Mouse (Mus musculus) olfactory bulb, adult 2 months (tissue): ENCODE data around the gene Mrpl53.

Experiments used
- CTCF ChIP-seq: fragments of 200-500 bp; IDR thresholded peaks from 2 replicates; pipeline ENCODE4 v1.5.1; 2012; ENCODE audit warnings: low read depth, mild to moderate bottlenecking, low read length, moderate library complexity; ENCODE audit not compliant: insufficient read depth
- POLR2A ChIP-seq: fragments of 200-500 bp; IDR thresholded peaks from 2 replicates; pipeline ENCODE4 v1.6.1; 2012; ENCODE audit warnings: mild to moderate bottlenecking, low read depth, low read length, moderate library complexity; ENCODE audit not compliant: insufficient read depth

- TF ChIP-seq CTCF: no peak
- TF ChIP-seq POLR2A: no peak; the same call in 1 of the 2 replicates
These were observed 47.4 kb downstream of the Mrpl53 start, which contains the start of the genes Wdr54 and 1700003E16Rik for GRCm38 (mm10) chr6:83156259-83156684.
